Mouse (Mus musculus): Measurements from ENCODE around the gene Pgm1.

DNA sequence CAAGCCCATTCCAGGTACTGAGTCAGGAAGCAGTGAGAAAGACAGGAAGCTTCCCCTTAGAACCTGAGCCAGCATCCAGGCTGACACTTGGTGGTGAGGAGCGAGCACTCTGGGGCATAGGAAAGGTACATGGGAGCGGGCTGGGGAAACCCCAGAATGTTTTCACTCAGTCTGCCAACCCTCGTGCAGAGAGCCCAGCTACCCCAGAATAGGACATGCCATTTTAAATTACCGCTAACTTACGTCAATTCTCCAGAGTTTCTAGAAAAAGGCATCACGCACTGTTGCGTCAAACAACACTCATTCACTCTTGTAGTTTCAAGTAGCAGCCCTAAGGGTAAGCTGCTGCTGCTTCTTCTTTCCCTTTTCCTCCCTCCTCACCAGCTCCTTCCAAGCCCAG lies 15.8 kb downstream of the Pgm1 start:
- TF ChIP-seq CTCF (IDR thresholded peaks at IDR 0.05; ENCODE audit: low read depth) (no peak), EP300 (optimal IDR thresholded peaks at IDR 0.05) (no peak)

All from stomach, postnatal 0 days (tissue).